13 mouse cellular contexts compared by ENCODE assay signal in genomic region chr9:121391898-121392297, GRCm38 (mm10).
DNase-seq lines count a peak whose midpoint lies in the region; ATAC-seq and TF ChIP-seq lines count a peak whose summit lies in the region.
"Had no signal": no experiment of that assay in that cellular context is flagged by ENCODE, and none has a peak within 500 bp of the region (broad histone marks: within the 10 kb centered on the region; RNA-seq: fewer than 3 reads in every experiment).

No protein-coding gene starts in this region.

- TF ChIP-seq EP300 in CH12.LX (IDR thresholded peaks at IDR 0.05; ENCODE audit: low read length) = no peak

- TF ChIP-seq RAD21 in CH12.LX (IDR thresholded peaks at IDR 0.05; ENCODE audit: low read depth, low read length) = peak; percentile 1

- H3K4me3 ChIP-seq in liver, adult 2 months (ENCODE audit: insufficient read depth, low read depth, low read length) = no peak overlapping the region
- H3K4me3 ChIP-seq in CH12.LX (replicated peaks in 1 of 3; ENCODE audit: low read depth in 2 of 3, low read length in 2 of 3, poor library complexity in 1 of 3) = no peak overlapping the region
- H3K4me3 ChIP-seq in cortical plate, adult 2 months (ENCODE audit: insufficient read depth, low read length) = no peak overlapping the region
- H3K4me3 ChIP-seq in midbrain, embryonic 14.5 days (replicated peaks; ENCODE audit: low read depth, low read length) = no peak overlapping the region
- H3K4me3 ChIP-seq: heart, embryonic 13.5 days; hindbrain, embryonic 13.5 days; limb, embryonic 12.5 days; lung, embryonic 15.5 days had no signal

- no peak overlapping the region for H3K9ac ChIP-seq in liver, adult 2 months (ENCODE audit: low read depth, low read length)
- no peak overlapping the region for H3K9ac ChIP-seq in CH12.LX (ENCODE audit: insufficient read depth, low read depth)
- H3K9ac ChIP-seq in midbrain, embryonic 14.5 days (replicated peaks; ENCODE audit: low read length) = no peak overlapping the region
- H3K9ac ChIP-seq: heart, embryonic 13.5 days; hindbrain, embryonic 13.5 days; limb, embryonic 12.5 days; lung, embryonic 15.5 days had no signal

- 90% methylated on average over 13 of the region's 13 CpGs for WGBS in liver, adult 2 months
- WGBS in midbrain, embryonic 14.5 days = 91% methylated on average over 13 of the region's 13 CpGs

- ATAC-seq in midbrain, embryonic 14.5 days (ENCODE audit: low FRiP score, low TSS enrichment) = no peak

- TF ChIP-seq CTCF in liver, adult 2 months (IDR thresholded peaks at IDR 0.05; ENCODE audit: low read depth, low read length) = peak; percentile 20; the same call in 1 of the 2 replicates
- TF ChIP-seq CTCF in CH12.LX (conservative IDR thresholded peaks at IDR 0.05 in 1 of 2, IDR thresholded peaks at IDR 0.05 in 1 of 2; ENCODE audit: low read depth in 2 of 2, low read length in 2 of 2) = peak in 1 of 2 experiments; percentile 19; a peak in 1 of 4 replicates
- 0 out of 2 replicates have a peak, but pooled peaks have one; percentile 16 for TF ChIP-seq CTCF in cortical plate, adult 2 months (IDR thresholded peaks at IDR 0.05; ENCODE audit: extremely low read depth, insufficient read depth, low read length)

- H3K27me3 ChIP-seq in liver, adult 2 months (ENCODE audit: control insufficient read depth, insufficient read depth, low read length) = no peaks in the 10 kb centered on the region
- H3K27me3 ChIP-seq in CH12.LX (replicated peaks) = no peaks in the 10 kb centered on the region
- no peaks in the 10 kb centered on the region for H3K27me3 ChIP-seq in midbrain, embryonic 14.5 days (ENCODE audit: control insufficient read depth, insufficient read depth, low read length)
- H3K27me3 ChIP-seq: heart, embryonic 13.5 days; hindbrain, embryonic 13.5 days; limb, embryonic 12.5 days; lung, embryonic 15.5 days had no signal

- peaks cover 31% of the 10 kb centered on the region for H3K36me3 ChIP-seq in liver, adult 2 months (ENCODE audit: control insufficient read depth, insufficient read depth, low read length)
- H3K36me3 ChIP-seq in CH12.LX (replicated peaks in 1 of 2; ENCODE audit: control insufficient read depth in 1 of 2, insufficient read depth in 1 of 2, low read length in 1 of 2) = peaks cover 14 to 66% of the 10 kb centered on the region in 2 experiments
- peaks cover 12% of the 10 kb centered on the region for H3K36me3 ChIP-seq in midbrain, embryonic 14.5 days (ENCODE audit: control insufficient read depth, insufficient read depth, low read length)
- H3K36me3 ChIP-seq: lung, embryonic 15.5 days had no signal

- H3K27ac ChIP-seq in liver, adult 2 months (replicated peaks; ENCODE audit: insufficient read depth, low read depth, low read length) = no peak overlapping the region
- H3K27ac ChIP-seq in CH12.LX (ENCODE audit: insufficient read depth, low read depth) = no peak overlapping the region
- no peak overlapping the region for H3K27ac ChIP-seq in cortical plate, adult 2 months (ENCODE audit: insufficient read depth, low read length)
- H3K27ac ChIP-seq in midbrain, embryonic 14.5 days (replicated peaks; ENCODE audit: low read depth, low read length) = no peak overlapping the region
- H3K27ac ChIP-seq: heart, embryonic 13.5 days; hindbrain, embryonic 13.5 days; limb, embryonic 12.5 days; lung, embryonic 15.5 days had no signal

- peaks cover 2% of the 10 kb centered on the region; the same call in 1 of the 2 replicates for H3K4me1 ChIP-seq in liver, adult 2 months (ENCODE audit: control insufficient read depth, insufficient read depth, low read length)
- peaks cover 0 to 6% of the 10 kb centered on the region in 2 experiments; a peak in 1 of 4 replicates for H3K4me1 ChIP-seq in CH12.LX (ENCODE audit: control insufficient read depth in 1 of 2, insufficient read depth in 2 of 2)
- peaks cover 14% of the 10 kb centered on the region for H3K4me1 ChIP-seq in cortical plate, adult 2 months (ENCODE audit: control insufficient read depth, insufficient read depth, low read length)
- peaks cover 9% of the 10 kb centered on the region for H3K4me1 ChIP-seq in midbrain, embryonic 14.5 days (ENCODE audit: control insufficient read depth, insufficient read depth, low read length)

- dilution Hi-C loops in CH12.LX (cut with MboI; ENCODE audit: extremely low pct_ligation_motif_present, extremely low pct_unique_long_range_greater_than_20kb, low sequenced_read_pairs) = no loop called here

- H3K4me2 ChIP-seq in CH12.LX (ENCODE audit: insufficient read depth, low read depth, poor library complexity, severe bottlenecking) = no peak overlapping the region
- H3K4me2 ChIP-seq in midbrain, embryonic 14.5 days (ENCODE audit: low read length) = no peak overlapping the region
- H3K4me2 ChIP-seq: heart, embryonic 13.5 days; hindbrain, embryonic 13.5 days; limb, embryonic 12.5 days; lung, embryonic 15.5 days; midbrain, embryonic 11.5 days had no signal

- peak; percentile 72 to 77 for DNase-seq in cerebellum, postnatal 10 days
- DNase-seq in cerebellum, adult 18-20 months = no peak
- no peak for DNase-seq in liver, adult 2 months (ENCODE audit: extremely low read depth, low read depth, low spot score)
- DNase-seq in liver = no peak
- no peak for DNase-seq in CH12.LX (ENCODE audit: extremely low read depth)
- no peak for DNase-seq in urinary bladder, postnatal 10 days (ENCODE audit: low spot score)
- no peak for DNase-seq in midbrain, embryonic 14.5 days

- in situ Hi-C loops in CH12.LX (cut with MboI; ENCODE audit: low pct_ligation_motif_present, low pct_unique_long_range_greater_than_20kb, low sequenced_read_pairs) = no loop called here

- H3K9me3 ChIP-seq in CH12.LX (replicated peaks; ENCODE audit: low read length) = no peaks in the 10 kb centered on the region
- H3K9me3 ChIP-seq in midbrain, embryonic 14.5 days (ENCODE audit: control insufficient read depth, low read length) = no peaks in the 10 kb centered on the region
- H3K9me3 ChIP-seq: hindbrain, embryonic 13.5 days; limb, embryonic 12.5 days; lung, embryonic 15.5 days had no signal

- peaks cover 56% of the 10 kb centered on the region for H3K79me2 ChIP-seq in liver, adult 2 months (ENCODE audit: control insufficient read depth, insufficient read depth, low read length)
- H3K79me2 ChIP-seq in CH12.LX (replicated peaks; ENCODE audit: control insufficient read depth, extremely low read depth, insufficient read depth, poor library complexity, severe bottlenecking) = no peaks in the 10 kb centered on the region

- no peak for TF ChIP-seq POLR2A in liver, adult 2 months (IDR thresholded peaks at IDR 0.05; ENCODE audit: extremely low read depth, insufficient read depth, low read length)
- no peak for TF ChIP-seq POLR2A in CH12.LX (IDR thresholded peaks at IDR 0.05; ENCODE audit: low read depth, low read length)
- no peak for TF ChIP-seq POLR2A in cortical plate, adult 2 months (IDR thresholded peaks at IDR 0.05; ENCODE audit: extremely low read depth, insufficient read depth, low read length)

TF ChIP-seq in CH12.LX, 34 proteins besides CTCF, POLR2A, EP300 and RAD21:
- TF ChIP-seq SIN3A (IDR thresholded peaks at IDR 0.05; ENCODE audit: low read length) = no peak
- TF ChIP-seq ZC3H11A (IDR thresholded peaks at IDR 0.05; ENCODE audit: low read depth, low read length) = no peak
- TF ChIP-seq CHD2 (IDR thresholded peaks at IDR 0.05; ENCODE audit: low read length) = no peak
- no peak for TF ChIP-seq MAX (IDR thresholded peaks at IDR 0.05; ENCODE audit: low read length)

Comparison
In these comparisons a context has a peak if more than half of its experiments do, and no peak if none do; other contexts are left out.
1. DNase-seq: peak in cerebellum, postnatal 10 days (2 of 2); none in cerebellum, adult 18-20 months (0 of 2), liver, adult 2 months (single experiment), liver (single experiment), CH12.LX (single experiment), urinary bladder, postnatal 10 days (single experiment) and midbrain, embryonic 14.5 days (single experiment).